Mouse (Mus musculus): ENCODE data around the gene Rb1. TPM values are rescaled to one million over a fixed set of nuclear protein-coding genes. Genes with fewer than 3 reads are reported as not detected.

Rb1 gene
- 31.6 TPM for total RNA-seq (2023)

DNA sequence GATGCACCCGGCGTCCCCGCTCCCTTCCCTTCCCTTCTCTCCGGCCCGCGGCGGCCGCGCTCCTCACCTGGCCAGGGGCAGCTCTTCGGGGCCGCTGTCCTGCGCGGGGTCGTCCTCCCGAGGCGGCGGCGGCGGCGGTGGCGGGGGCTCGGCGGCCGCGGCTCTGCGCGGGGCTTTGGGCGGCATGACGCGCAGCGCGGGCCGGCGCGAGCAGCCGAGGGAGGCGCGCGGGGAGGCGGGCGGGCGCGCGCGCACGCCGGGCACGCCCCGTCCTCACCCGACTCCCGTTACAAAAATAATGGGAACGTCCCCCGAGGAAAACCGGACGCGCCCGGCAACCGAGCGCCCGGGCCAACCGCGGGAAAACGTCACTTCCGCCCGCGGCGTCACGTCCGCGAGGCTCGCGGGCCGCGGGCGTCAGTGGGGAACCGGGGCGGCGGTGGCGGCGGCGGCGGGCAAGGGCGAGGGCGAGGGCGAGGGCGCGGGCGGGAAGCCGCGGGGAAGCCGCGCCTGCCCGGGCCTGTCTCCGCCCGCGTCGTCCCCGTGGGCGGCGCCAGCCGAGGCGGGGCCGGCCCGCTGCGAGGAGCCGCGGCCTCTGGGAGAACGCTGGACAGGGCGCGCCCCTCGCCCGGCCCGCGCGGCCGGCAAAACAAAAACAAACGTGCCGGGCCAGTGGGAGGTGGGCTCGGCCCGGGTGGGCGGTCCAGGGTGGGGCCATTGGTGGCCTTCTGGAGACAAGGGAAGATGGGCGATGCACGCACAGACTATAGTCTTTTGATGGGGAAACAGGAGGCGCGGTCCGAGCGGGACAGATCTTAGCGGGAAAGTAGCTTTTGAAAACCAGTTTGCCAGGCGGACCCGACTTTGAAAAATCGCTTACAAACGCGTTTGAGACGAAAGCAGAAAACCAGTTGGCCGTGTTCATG lies at the start of gene Rb1:
Gene Rb1 (minus strand): TSS at position 367 of the 926 bp plus-strand sequence.

DNA sequence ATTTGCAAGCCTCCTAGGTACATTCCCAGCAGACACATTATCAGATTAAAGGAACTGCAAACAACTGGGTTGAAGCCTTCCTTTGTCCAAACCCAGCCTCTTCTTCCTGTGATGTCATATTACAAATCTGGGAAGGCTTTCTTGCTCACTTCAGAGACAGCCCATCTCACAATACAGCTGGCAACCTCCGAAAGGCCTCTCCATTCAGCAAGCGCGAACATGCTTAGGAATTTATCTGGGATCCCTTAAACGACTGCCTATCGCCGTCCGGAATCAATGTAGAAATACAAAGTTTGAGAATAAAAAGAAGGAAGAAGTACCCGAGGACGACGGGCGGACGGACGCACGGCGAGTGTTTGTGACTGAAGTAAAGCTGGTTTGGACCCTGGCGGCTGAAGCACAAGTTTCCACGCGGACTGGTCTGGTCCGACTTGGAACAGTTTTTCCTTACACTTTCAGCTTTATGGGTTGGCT lies 87.7 kb downstream of the Rb1 start, which contains the start of gene Lpar6:
Gene Lpar6 (plus strand): TSS at position 48 of the 474 bp plus-strand sequence.

Other genes with a start within 250 kb of the Rb1 start
- gene Rcbtb2, start 202.8 kb downstream of the Rb1 start, total RNA-seq (2023) = 43.6 TPM
- 14.4 TPM for gene Lpar6, start 87.9 kb downstream of the Rb1 start, total RNA-seq (2023)
- 445 TPM for gene Itm2b, start 59.5 kb upstream of the Rb1 start, total RNA-seq (2023)
- 51.1 TPM for gene Med4, start 184.2 kb upstream of the Rb1 start, total RNA-seq (2023)
- 39.7 TPM for gene Sucla2, start 199.5 kb upstream of the Rb1 start, total RNA-seq (2023)
- gene Nudt15, start 222.4 kb upstream of the Rb1 start, total RNA-seq (2023) = 11.1 TPM